Mouse (Mus musculus): ENCODE measurements at regions not wholly inside any gene's neighbourhood (a gene's known extent, or its start where the extent isn't known, plus 50 kb on each side); places are given as distances from the start of the nearest gene placed in this dataset.

GRCm38 (mm10) chr5:55885658-55886312, 1832.0 kb upstream of the Pcdh7 start:
- H3K36me3 ChIP-seq = no peaks in the 10 kb centered on the region
- no peaks in the 10 kb centered on the region for H3K4me1 ChIP-seq
- no peak overlapping the region for H3K27ac ChIP-seq
- no peak overlapping the region for H3K4me2 ChIP-seq (replicated peaks)
- no peaks in the 10 kb centered on the region for H3K9me3 ChIP-seq (replicated peaks)
- ATAC-seq (ENCODE audit: low FRiP score) = no peak
- 56% methylated on average over 8 of the region's 8 CpGs for WGBS
- H3K27me3 ChIP-seq = no peaks in the 10 kb centered on the region
- no peak overlapping the region for H3K9ac ChIP-seq
- no peak overlapping the region for H3K4me3 ChIP-seq

- Histone ChIP-seq H3K9me3 (replicated peaks) (no peaks in the 10 kb centered on the region), H3K36me3 (no peaks in the 10 kb centered on the region), H3K27me3 (no peaks in the 10 kb centered on the region), H3K9ac (no peak overlapping the region), H3K4me1 (no peaks in the 10 kb centered on the region), H3K27ac (no peak overlapping the region), H3K4me3 (no peak overlapping the region), H3K4me2 (replicated peaks) (no peak overlapping the region)
- WGBS = 84% methylated on average over 1 of the region's 1 CpGs
- no peak for ATAC-seq (ENCODE audit: low FRiP score)
Measured at GRCm38 (mm10) chr5:55891729-55892308, 1825.9 kb upstream of the Pcdh7 start.

GRCm38 (mm10) chr5:55941494-55941893, 1776.3 kb upstream of the Pcdh7 start:
- Histone ChIP-seq H3K9me3 (replicated peaks) (no peaks in the 10 kb centered on the region), H3K4me2 (replicated peaks) (no peak overlapping the region), H3K36me3 (no peaks in the 10 kb centered on the region), H3K4me1 (no peaks in the 10 kb centered on the region), H3K27ac (no peak overlapping the region), H3K9ac (no peak overlapping the region), H3K4me3 (no peak overlapping the region), H3K27me3 (no peaks in the 10 kb centered on the region)
- ATAC-seq (ENCODE audit: low FRiP score) = no peak
- WGBS = 83% methylated on average over 2 of the region's 2 CpGs

GRCm38 (mm10) chr5:55976505-55976904, 1741.3 kb upstream of the Pcdh7 start:
- WGBS = 87% methylated on average over 2 of the region's 2 CpGs
- Histone ChIP-seq H3K9ac (no peak overlapping the region), H3K27ac (no peak overlapping the region), H3K27me3 (no peaks in the 10 kb centered on the region), H3K4me3 (no peak overlapping the region), H3K36me3 (no peaks in the 10 kb centered on the region), H3K9me3 (replicated peaks) (no peaks in the 10 kb centered on the region), H3K4me2 (replicated peaks) (no peak overlapping the region), H3K4me1 (no peaks in the 10 kb centered on the region)
- ATAC-seq (ENCODE audit: low FRiP score) = no peak

- peak; percentile 63; the same call in 1 of the 2 replicates for ATAC-seq (ENCODE audit: low FRiP score)
- no peaks in the 10 kb centered on the region for H3K9me3 ChIP-seq (replicated peaks)
- no peaks in the 10 kb centered on the region for H3K36me3 ChIP-seq
- no peaks in the 10 kb centered on the region for H3K4me1 ChIP-seq
- H3K27ac ChIP-seq = no peak overlapping the region
- H3K4me2 ChIP-seq (replicated peaks) = no peak overlapping the region
- no peaks in the 10 kb centered on the region for H3K27me3 ChIP-seq
- no peak overlapping the region for H3K9ac ChIP-seq
- WGBS = 57% methylated on average over 3 of the region's 3 CpGs
- no peak overlapping the region for H3K4me3 ChIP-seq
Measured at GRCm38 (mm10) chr5:56007861-56008260, 1709.9 kb upstream of the Pcdh7 start.

- H3K9me3 ChIP-seq (replicated peaks) = no peaks in the 10 kb centered on the region
- no peaks in the 10 kb centered on the region for H3K27me3 ChIP-seq
- H3K36me3 ChIP-seq = no peaks in the 10 kb centered on the region
- no peak for ATAC-seq (ENCODE audit: low FRiP score)
- 75% methylated on average over 1 of the region's 1 CpGs for WGBS
- no peak overlapping the region for H3K4me2 ChIP-seq (replicated peaks)
- H3K4me1 ChIP-seq = no peaks in the 10 kb centered on the region
- no peak overlapping the region for H3K27ac ChIP-seq
- H3K9ac ChIP-seq = no peak overlapping the region
- H3K4me3 ChIP-seq = no peak overlapping the region
Measured at GRCm38 (mm10) chr5:56020463-56020862, 1697.3 kb upstream of the Pcdh7 start.
